Mouse (Mus musculus) ES-E14 (cell line): ENCODE measurements around the gene Tbc1d10a. TPM values are rescaled to one million over a fixed set of nuclear protein-coding genes. Genes with fewer than 3 reads are reported as not detected.

Experiments
- DNase-seq: peaks from one replicate; pipeline ENCODE4 v3.0.0-alpha.2; 2013; ENCODE audit warnings: low read depth, low spot score
- H3K27ac ChIP-seq: 2 replicates; pipeline ENCODE4 v1.5.1; 2012; ENCODE audit warnings: low read depth, mild to moderate bottlenecking, low read length, moderate library complexity, mixed read lengths; ENCODE audit not compliant: poor library complexity, insufficient read depth, severe bottlenecking
- H3K36me3 ChIP-seq: 2 replicates; pipeline ENCODE4 v1.6.1; 2012; ENCODE audit warnings: mild to moderate bottlenecking, low read length, moderate library complexity, mixed read lengths; ENCODE audit not compliant: control insufficient read depth, poor library complexity, insufficient read depth, severe bottlenecking
- H3K4me1 ChIP-seq, 2 experiments: fragments of 150-350 bp in 1 of 2; sonication (generic) in 1 of 2; 2 replicates each; pipeline ENCODE4 v1.6.1; 2012; ENCODE audit warnings: low read length in 2 of 2, mild to moderate bottlenecking in 1 of 2, mixed read lengths in 1 of 2; ENCODE audit not compliant: control insufficient read depth in 2 of 2, insufficient read depth in 2 of 2, poor library complexity in 1 of 2
- H3K4me3 ChIP-seq, 2 experiments: fragments of 150-350 bp in 1 of 2; sonication (generic) in 1 of 2; 2 replicates each; pipeline ENCODE4 v1.5.1; 2012; ENCODE audit warnings: low read length in 2 of 2, low read depth in 1 of 2, mild to moderate bottlenecking in 1 of 2, mixed read lengths in 1 of 2; ENCODE audit not compliant: insufficient read depth in 1 of 2, poor library complexity in 1 of 2, severe bottlenecking in 1 of 2
- H3K9ac ChIP-seq: 2 replicates; pipeline ENCODE4 v1.6.1; 2012; ENCODE audit warnings: low read depth, mild to moderate bottlenecking, low read length, mixed read lengths; ENCODE audit not compliant: poor library complexity, insufficient read depth, severe bottlenecking
- H3K9me3 ChIP-seq: fragments of 150-350 bp; sonication (generic); 2 replicates; pipeline ENCODE4 v1.6.1; 2012; ENCODE audit warnings: low read depth, mild to moderate bottlenecking, low read length; ENCODE audit not compliant: control insufficient read depth, insufficient read depth
- CHD2 ChIP-seq: IDR thresholded peaks from 2 replicates; pipeline ENCODE4 v1.6.1; 2014; ENCODE audit warnings: mild to moderate bottlenecking, low read depth, low read length, inconsistent platforms
- HCFC1 ChIP-seq: IDR thresholded peaks from 2 replicates; pipeline ENCODE4 v1.6.1; 2012; ENCODE audit warnings: low read length, inconsistent platforms, borderline replicate concordance; ENCODE audit not compliant: insufficient read depth
- MAFK ChIP-seq: IDR thresholded peaks from 2 replicates; pipeline ENCODE4 v1.6.1; 2014; ENCODE audit warnings: mild to moderate bottlenecking, low read depth, low read length, inconsistent platforms; ENCODE audit not compliant: insufficient read depth
- ZC3H11A ChIP-seq: IDR thresholded peaks from 2 replicates; pipeline ENCODE4 v1.6.1; 2012; ENCODE audit warnings: low read depth, mild to moderate bottlenecking, inconsistent platforms, low read length, borderline replicate concordance
- ZNF384 ChIP-seq: IDR thresholded peaks from 2 replicates; pipeline ENCODE4 v1.6.1; 2012; ENCODE audit warnings: low read depth, low read length, inconsistent platforms
- in situ Hi-C, 2 experiments: fragments of 600-800 bp; cut with MboI; formaldehyde crosslinking; loops; one replicate each; pipeline ENCODE4 v1.15.1; 2025; ENCODE audit warnings: low sequenced_read_pairs in 2 of 2, inconsistent platforms in 1 of 2; ENCODE audit not compliant: unreplicated experiment in 2 of 2
- total RNA-seq: library from RNA; depleted of rRNA; stranded (reverse); fragments of 300-350 nt; gene quantifications from 2 replicates; pipeline ENCODE4 v1.2.3, GENCODE M21; 2012; rRNA removed

The Tbc1d10a gene
- total RNA-seq, 1 experiment = 40.9 TPM

DNA sequence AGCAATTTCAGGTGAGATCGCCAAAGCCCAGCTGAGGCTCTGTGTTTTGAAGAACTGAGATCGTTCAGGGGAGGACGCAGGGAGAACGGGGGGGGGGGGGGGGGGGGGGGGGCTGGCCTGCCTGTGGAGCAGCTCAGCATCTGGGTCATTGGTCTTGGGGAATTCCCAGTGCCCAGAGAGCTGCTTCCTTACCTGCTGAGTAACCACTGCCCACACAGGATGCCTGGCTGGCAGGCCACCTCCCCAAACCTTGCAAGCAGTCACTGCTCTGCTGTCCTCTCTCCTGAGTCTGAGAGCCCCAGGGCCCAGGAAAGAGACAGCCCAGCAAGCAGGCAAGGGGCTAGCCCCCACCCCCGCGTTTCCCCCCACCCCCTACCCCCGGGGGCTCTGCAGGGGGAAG is 76.3 kb downstream of the Tbc1d10a start:
- H3K36me3 ChIP-seq = no peaks in the 10 kb centered on the region
- no peak overlapping the region for H3K27ac ChIP-seq
- H3K9me3 ChIP-seq = no peaks in the 10 kb centered on the region
- H3K4me1 ChIP-seq = peaks cover 3 to 34% of the 10 kb centered on the region in 2 experiments; a peak in 2 of 4 replicates
- DNase-seq = no peak
- H3K4me3 ChIP-seq = no peak overlapping the region
- in situ Hi-C loops = no loop called here
- TF ChIP-seq MAFK (no peak), ZC3H11A (no peak), ZNF384 (no peak), CHD2 (no peak), HCFC1 (no peak)
- H3K9ac ChIP-seq = no peak overlapping the region

DNA sequence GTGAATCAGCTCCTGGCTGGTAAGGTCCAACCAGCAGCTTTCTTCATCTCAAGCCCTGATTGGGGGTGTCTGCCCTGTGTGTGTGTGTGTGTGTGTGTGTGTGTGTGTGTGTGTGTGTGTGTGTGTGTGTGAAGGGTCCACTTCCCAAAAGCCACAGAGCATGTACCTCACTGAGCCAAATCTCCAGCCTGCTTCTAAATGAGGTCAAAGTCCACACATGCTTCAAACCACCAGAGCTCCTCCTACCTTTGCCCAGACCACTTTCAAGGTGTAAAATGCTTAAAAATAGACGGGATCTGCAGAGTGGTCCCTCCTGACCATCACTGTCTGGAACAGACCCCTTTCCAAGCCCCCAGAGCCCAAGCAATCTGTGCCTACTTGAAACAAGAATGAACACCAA is 76.7 kb downstream of the Tbc1d10a start:
- no peak overlapping the region for H3K27ac ChIP-seq
- DNase-seq = no peak
- no peaks in the 10 kb centered on the region for H3K9me3 ChIP-seq
- in situ Hi-C loops = no loop called here
- H3K4me3 ChIP-seq = no peak overlapping the region
- TF ChIP-seq CHD2 (no peak), ZNF384 (no peak), MAFK (no peak), HCFC1 (no peak), ZC3H11A (no peak)
- H3K36me3 ChIP-seq = no peaks in the 10 kb centered on the region
- H3K9ac ChIP-seq = no peak overlapping the region
- peaks cover 3 to 36% of the 10 kb centered on the region in 2 experiments; a peak in 3 of 4 replicates for H3K4me1 ChIP-seq

DNA sequence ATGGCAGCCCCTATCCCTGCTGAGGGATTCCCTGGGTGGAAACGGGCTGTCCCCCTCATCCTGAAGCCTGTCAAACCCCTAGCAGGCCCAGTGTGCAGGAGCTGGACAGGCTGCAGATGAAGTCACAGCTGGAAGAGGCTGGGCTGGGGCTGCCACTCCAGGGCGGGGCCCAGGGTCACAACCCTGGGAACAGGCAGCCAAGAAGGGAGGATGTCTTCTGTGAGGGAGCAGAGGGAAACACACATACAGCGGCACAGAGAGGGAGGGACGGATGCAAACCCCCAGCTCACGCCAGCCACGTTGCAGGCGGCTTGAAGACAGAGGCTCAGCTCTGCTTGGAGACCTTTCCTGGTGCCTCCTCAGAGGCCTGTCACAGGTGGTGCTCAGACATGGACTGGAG is 77.5 kb downstream of the Tbc1d10a start:
- Histone ChIP-seq H3K27ac (no peak overlapping the region), H3K9ac (no peak overlapping the region), H3K36me3 (peaks cover 6% of the 10 kb centered on the region; the same call in 1 of the 2 replicates), H3K4me1 (peaks cover 3 to 34% of the 10 kb centered on the region in 2 experiments; a peak in 3 of 4 replicates), H3K4me3 (no peak overlapping the region), H3K9me3 (no peaks in the 10 kb centered on the region)
- in situ Hi-C loops = no loop called here
- DNase-seq = no peak
- no peak for TF ChIP-seq MAFK
- no peak for TF ChIP-seq ZC3H11A
- no peak for TF ChIP-seq CHD2
- TF ChIP-seq ZNF384 = no peak

Other genes with a start within 250 kb of the Tbc1d10a start
- gene Pes1, start 222.8 kb upstream of the Tbc1d10a start, total RNA-seq = 128 and 143 TPM in 2 replicates
- gene 4930556J24Rik, start 210.0 kb upstream of the Tbc1d10a start, total RNA-seq = 0.76 and 1.3 TPM in 2 replicates
- 4.0 and 4.9 TPM in 2 replicates for gene Gal3st1, start 203.2 kb upstream of the Tbc1d10a start, total RNA-seq
- 0.94 and 2.3 TPM in 2 replicates for gene Sec14l4, start 155.3 kb upstream of the Tbc1d10a start, total RNA-seq
- gene Sec14l3, start 121.9 kb upstream of the Tbc1d10a start, total RNA-seq = 0.22 and 0.26 TPM in 2 replicates
- 12.7 and 20.5 TPM in 2 replicates for gene Mtfp1, start 91.3 kb upstream of the Tbc1d10a start, total RNA-seq
- gene Sec14l2, start 63.4 kb upstream of the Tbc1d10a start, total RNA-seq = 7.9 and 9.0 TPM in 2 replicates
- 19.5 and 28.8 TPM in 2 replicates for gene Rnf215, start 51.6 kb upstream of the Tbc1d10a start, total RNA-seq
- gene Ccdc157, start 26.5 kb upstream of the Tbc1d10a start, total RNA-seq = 4.3 and 5.8 TPM in 2 replicates
- gene Sf3a1, start 26.4 kb upstream of the Tbc1d10a start, total RNA-seq = 49.1 and 57.4 TPM in 2 replicates
- 45.5 and 72.0 TPM in 2 replicates for gene Castor1, start 31.4 kb downstream of the Tbc1d10a start, total RNA-seq
- 0.98 and 1.8 TPM in 2 replicates for gene Osm, start 49.6 kb downstream of the Tbc1d10a start, total RNA-seq
- 6.6 and 7.9 TPM in 2 replicates for gene Lif, start 70.8 kb downstream of the Tbc1d10a start, total RNA-seq